Mouse (Mus musculus) CH12.LX (cell line): Measurements from ENCODE around the gene Impg2. TPM values are rescaled to one million over a fixed set of nuclear protein-coding genes. Genes with fewer than 3 reads are reported as not detected.

Experiments used
- DNase-seq: peaks from one replicate; pipeline ENCODE4 v3.0.0-alpha.2; 2013; ENCODE audit errors: extremely low read depth
- H3K27ac ChIP-seq: 2 replicates; pipeline ENCODE4 v1.5.1; 2012; ENCODE audit warnings: low read depth, mild to moderate bottlenecking, control low read depth, moderate library complexity; ENCODE audit not compliant: insufficient read depth
- H3K27me3 ChIP-seq: replicated peaks from 2 replicates; pipeline ENCODE3; 2012; ENCODE audit warnings: inconsistent platforms
- H3K36me3 ChIP-seq, 2 experiments: replicated peaks in 1 of 2; 2 replicates each; pipeline versions ENCODE3 to v1.6.1; 2012; ENCODE audit warnings: inconsistent platforms in 1 of 2, low read length in 1 of 2, mild to moderate bottlenecking in 1 of 2, mixed read lengths in 1 of 2, moderate library complexity in 1 of 2; ENCODE audit not compliant: control insufficient read depth in 1 of 2, insufficient read depth in 1 of 2
- H3K4me1 ChIP-seq, 2 experiments: 2 replicates each; pipeline ENCODE4 v1.6.1; 2012; ENCODE audit warnings: inconsistent platforms in 1 of 2, moderate library complexity in 1 of 2; ENCODE audit not compliant: insufficient read depth in 2 of 2, control insufficient read depth in 1 of 2
- H3K4me2 ChIP-seq: 2 replicates; pipeline ENCODE4 v1.6.1; 2012; ENCODE audit warnings: low read depth, mild to moderate bottlenecking, control low read depth; ENCODE audit not compliant: poor library complexity, insufficient read depth, severe bottlenecking
- H3K4me3 ChIP-seq, 3 experiments: fragments of 150-350 bp in 1 of 3; sonication (generic) in 1 of 3; replicated peaks in 1 of 3; 2 replicates each; pipeline versions ENCODE3 to v1.5.1; 2011 to 2012; ENCODE audit warnings: low read depth in 2 of 3, low read length in 2 of 3, mild to moderate bottlenecking in 2 of 3, moderate library complexity in 2 of 3, control low read depth in 1 of 3, improper control_type of control experiment in 1 of 3, inconsistent platforms in 1 of 3, mixed read lengths in 1 of 3; ENCODE audit not compliant: poor library complexity in 1 of 3
- H3K79me2 ChIP-seq: replicated peaks from 2 replicates; pipeline ENCODE4 v1.6.1; 2012; ENCODE audit warnings: mild to moderate bottlenecking, moderate library complexity; ENCODE audit not compliant: control insufficient read depth, poor library complexity, insufficient read depth, severe bottlenecking; ENCODE audit errors: extremely low read depth
- H3K9ac ChIP-seq: 2 replicates; pipeline ENCODE4 v1.6.1; 2012; ENCODE audit warnings: low read depth, mild to moderate bottlenecking, control low read depth, moderate library complexity; ENCODE audit not compliant: insufficient read depth
- H3K9me3 ChIP-seq: replicated peaks from 2 replicates; pipeline ENCODE3; 2012; ENCODE audit warnings: low read length, inconsistent platforms, mixed read lengths
- CHD2 ChIP-seq: IDR thresholded peaks from 2 replicates; pipeline ENCODE4 v1.6.1; 2011; ENCODE audit warnings: low read length, improper control_type of control experiment
- CTCF ChIP-seq, 2 experiments: IDR thresholded peaks in 1 of 2; conservative IDR thresholded peaks in 1 of 2; 2 replicates each; pipeline ENCODE4 v1.5.1; 2011 to 2012; ENCODE audit warnings: low read depth in 2 of 2, low read length in 2 of 2, improper control_type of control experiment in 1 of 2, inconsistent platforms in 1 of 2, mild to moderate bottlenecking in 1 of 2, moderate library complexity in 1 of 2
- E2F4 ChIP-seq: IDR thresholded peaks from 2 replicates; pipeline ENCODE4 v1.6.1; 2011; ENCODE audit warnings: low read depth, low read length, improper control_type of control experiment; ENCODE audit not compliant: insufficient replicate concordance
- GABPA ChIP-seq: IDR thresholded peaks from 2 replicates; pipeline ENCODE4 v1.6.1; 2012; ENCODE audit warnings: low read depth, low read length, improper control_type of control experiment, inconsistent platforms; ENCODE audit not compliant: insufficient replicate concordance
- IRF4 ChIP-seq: IDR thresholded peaks from 2 replicates; pipeline ENCODE4 v1.6.1; 2014; ENCODE audit warnings: low read depth, mild to moderate bottlenecking, inconsistent platforms, low read length, improper control_type of control experiment
- KAT2A ChIP-seq: IDR thresholded peaks from 2 replicates; pipeline ENCODE4 v1.6.1; 2012; ENCODE audit warnings: low read length, improper control_type of control experiment, inconsistent platforms; ENCODE audit not compliant: insufficient replicate concordance
- MAZ ChIP-seq: IDR thresholded peaks from 2 replicates; pipeline ENCODE4 v1.6.1; 2012; ENCODE audit warnings: low read depth, mild to moderate bottlenecking, inconsistent platforms, low read length, improper control_type of control experiment, moderate library complexity
- MEF2A ChIP-seq: IDR thresholded peaks from 2 replicates; pipeline ENCODE4 v1.6.1; 2014; ENCODE audit warnings: low read depth, mild to moderate bottlenecking, inconsistent platforms, low read length, improper control_type of control experiment, borderline replicate concordance
- MXI1 ChIP-seq: IDR thresholded peaks from 2 replicates; pipeline ENCODE4 v1.6.1; 2011; ENCODE audit warnings: mild to moderate bottlenecking, low read depth, low read length, improper control_type of control experiment
- NELFE ChIP-seq: IDR thresholded peaks from 2 replicates; pipeline ENCODE4 v1.6.1; 2011; ENCODE audit warnings: low read depth, low read length, improper control_type of control experiment
- POLR2AphosphoS2 ChIP-seq: IDR thresholded peaks from 2 replicates; pipeline ENCODE4 v1.6.1; 2011; ENCODE audit warnings: low read depth, low read length, improper control_type of control experiment
- RAD21 ChIP-seq: IDR thresholded peaks from 2 replicates; pipeline ENCODE4 v1.6.1; 2011; ENCODE audit warnings: low read depth, mild to moderate bottlenecking, low read length, improper control_type of control experiment, moderate library complexity
- SMC3 ChIP-seq: IDR thresholded peaks from 2 replicates; pipeline ENCODE4 v1.6.1; 2011; ENCODE audit warnings: low read depth, low read length, improper control_type of control experiment
- TBP ChIP-seq: conservative IDR thresholded peaks from 2 replicates; pipeline ENCODE4 v1.6.1; 2011; ENCODE audit warnings: low read depth, low read length, improper control_type of control experiment
- USF1 ChIP-seq: IDR thresholded peaks from 2 replicates; pipeline ENCODE4 v1.6.1; 2014; ENCODE audit warnings: low read depth, mild to moderate bottlenecking, inconsistent platforms, low read length, improper control_type of control experiment
- USF2 ChIP-seq: conservative IDR thresholded peaks from 2 replicates; pipeline ENCODE4 v1.6.1; 2011; ENCODE audit warnings: low read depth, low read length, improper control_type of control experiment
- ZC3H11A ChIP-seq: IDR thresholded peaks from 2 replicates; pipeline ENCODE4 v1.6.1; 2012; ENCODE audit warnings: low read depth, mild to moderate bottlenecking, inconsistent platforms, low read length, improper control_type of control experiment
- ZKSCAN1 ChIP-seq: IDR thresholded peaks from 2 replicates; pipeline ENCODE4 v1.6.1; 2012; ENCODE audit warnings: low read depth, inconsistent platforms, low read length, improper control_type of control experiment, borderline replicate concordance
- ZMIZ1 ChIP-seq: IDR thresholded peaks from 2 replicates; pipeline ENCODE4 v1.6.1; 2012; ENCODE audit warnings: low read depth, mild to moderate bottlenecking, inconsistent platforms, low read length, improper control_type of control experiment
- dilution Hi-C: fragments of 300-500 bp; cut with MboI; formaldehyde crosslinking; loops from 2 replicates; pipeline ENCODE4 v1.14.3; 2020; ENCODE audit warnings: low sequenced_read_pairs; ENCODE audit not compliant: extremely low pct_unique_long_range_greater_than_20kb, extremely low pct_ligation_motif_present
- in situ Hi-C: fragments of 300-500 bp; cut with MboI; formaldehyde crosslinking; loops from 3 replicates; pipeline ENCODE4 v1.14.3; 2019; ENCODE audit warnings: low sequenced_read_pairs, low pct_ligation_motif_present, low pct_unique_long_range_greater_than_20kb, mixed read lengths
- polyA plus RNA-seq: library from polyadenylated mRNA; unstranded; fragments of >175 nt; gene quantifications from 2 replicates; pipeline ENCODE4 v1.2.1, GENCODE M21; 2012; ENCODE audit warnings: low read depth; ENCODE audit not compliant: insufficient read length
- total RNA-seq, 2 experiments: library from RNA; depleted of rRNA; stranded (reverse); fragments of 300-350 nt in 1 of 2; fragments of >200 nt in 1 of 2; gene quantifications; 2 replicates each; pipeline ENCODE4 v1.2.3; 2012 to 2014

Gene Impg2
- total and polyA plus RNA-seq, 3 experiments = 0.04 to 0.34 (median 0.05) TPM

- TF ChIP-seq MXI1 (no peak), SMC3 (no peak), POLR2AphosphoS2 (no peak), ZMIZ1 (no peak), MAZ (no peak), CHD2 (no peak), NELFE (no peak), E2F4 (no peak), MEF2A (no peak), KAT2A (no peak), ZKSCAN1 (no peak), ZC3H11A (no peak), GABPA (no peak), RAD21 (no peak), USF2 (no peak)
- Histone ChIP-seq H3K9me3 (no peaks in the 10 kb centered on the region), H3K9ac (no peak overlapping the region), H3K4me1 (no peaks in the 10 kb centered on the region), H3K36me3 (no peaks in the 10 kb centered on the region), H3K4me2 (no peak overlapping the region), H3K27me3 (no peaks in the 10 kb centered on the region), H3K4me3 (no peak overlapping the region), H3K27ac (no peak overlapping the region), H3K79me2 (no peaks in the 10 kb centered on the region)
- no peak for DNase-seq
- in situ Hi-C loops (no loop called here), dilution Hi-C loops (no loop called here)
These were observed 41.9 kb downstream of the Impg2 start for GRCm38 (mm10) chr16:56246031-56246430.

GRCm38 (mm10) chr16:56273917-56274316 is 69.8 kb downstream of the Impg2 start:
- Histone ChIP-seq H3K27ac (no peak overlapping the region), H3K79me2 (no peaks in the 10 kb centered on the region), H3K36me3 (no peaks in the 10 kb centered on the region), H3K4me1 (no peaks in the 10 kb centered on the region), H3K4me2 (no peak overlapping the region), H3K4me3 (no peak overlapping the region), H3K27me3 (no peaks in the 10 kb centered on the region), H3K9me3 (no peaks in the 10 kb centered on the region), H3K9ac (no peak overlapping the region)
- DNase-seq = no peak
- in situ Hi-C loops = no loop called here
- dilution Hi-C loops = no loop called here
- TF ChIP-seq CTCF (conservative IDR thresholded peaks at IDR 0.05 in 1 of 2, IDR thresholded peaks at IDR 0.05 in 1 of 2; ENCODE audit: low read depth in 2 of 2, low read length in 2 of 2) = no peak
- TF ChIP-seq IRF4 = no peak
- TF ChIP-seq ZMIZ1 = no peak
- TF ChIP-seq GABPA = no peak
- TF ChIP-seq POLR2AphosphoS2 = no peak
- no peak for TF ChIP-seq MXI1
- no peak for TF ChIP-seq USF1
- no peak for TF ChIP-seq TBP
